Mouse (Mus musculus) brain, embryonic 14.5 days (tissue): ENCODE measurements around the gene Tmem138.

ENCODE experiments used
- CTCF ChIP-seq: fragments of 200-500 bp; IDR thresholded peaks from 2 replicates; pipeline ENCODE4 v1.5.1; 2012; ENCODE audit warnings: inconsistent platforms, mild to moderate bottlenecking, moderate library complexity, borderline replicate concordance; ENCODE audit not compliant: insufficient read depth, insufficient read length; ENCODE audit errors: extremely low read depth
- POLR2A ChIP-seq: fragments of 200-500 bp; IDR thresholded peaks from 2 replicates; pipeline ENCODE4 v1.6.1; 2012; ENCODE audit warnings: mild to moderate bottlenecking, inconsistent platforms, borderline replicate concordance; ENCODE audit not compliant: poor library complexity, insufficient read depth, insufficient read length, severe bottlenecking; ENCODE audit errors: extremely low read depth

DNA sequence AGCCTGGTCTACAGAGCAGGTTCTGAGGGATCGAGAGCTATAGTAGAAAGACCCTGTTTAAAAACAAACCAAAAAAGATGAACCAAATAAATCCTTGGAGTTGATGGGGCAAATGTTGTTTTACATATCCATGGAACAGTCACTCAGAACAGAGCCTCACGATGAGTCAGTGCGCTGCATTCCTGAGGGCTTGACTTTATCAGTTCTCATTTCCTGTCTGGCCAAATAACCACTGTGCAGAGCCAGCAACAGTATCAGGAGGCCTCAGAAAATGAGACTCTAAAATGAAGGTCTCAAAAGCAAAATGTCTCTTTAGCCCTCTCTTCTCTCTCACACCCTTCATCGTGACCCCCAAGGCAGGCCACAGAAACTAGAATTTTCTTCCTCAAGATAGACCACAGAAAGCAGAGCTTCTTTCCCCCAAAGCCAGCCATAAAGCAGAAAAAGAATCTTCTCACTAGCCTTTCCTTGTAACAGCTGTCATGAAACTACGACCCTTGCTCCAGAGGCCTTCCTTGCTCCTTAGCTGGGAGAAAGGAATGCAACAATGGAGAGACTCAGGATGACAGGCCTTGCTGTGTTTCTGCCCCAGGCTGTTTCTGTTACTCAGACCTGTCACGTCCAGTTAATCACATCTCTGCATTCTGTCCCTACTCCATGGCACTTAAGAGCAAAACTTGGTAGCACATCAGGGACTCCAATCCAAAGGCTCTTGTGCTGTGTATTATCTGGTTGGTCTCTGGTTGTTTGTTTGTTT, 15.4 kb downstream of the Tmem138 start:
- TF ChIP-seq CTCF (no peak), POLR2A (no peak)
